Mouse (Mus musculus) kidney, embryonic 15.5 days (tissue): ENCODE measurements at regions not wholly inside any gene's neighbourhood (a gene's known extent, or its start where the extent isn't known, plus 50 kb on each side); places are given as distances from the start of the nearest gene placed in this dataset.

Experiments
- ATAC-seq: fragments of 200-750 bp; cut with Nextera tagmentation; replicated peaks from 2 replicates; pipeline ENCODE4 v1.8.0; 2017; ENCODE audit warnings: moderate TSS enrichment; ENCODE audit not compliant: low FRiP score
- H3K27ac ChIP-seq: fragments of 300-500 bp; sonication (generic); 2 replicates; pipeline ENCODE4 v1.5.1; 2015; ENCODE audit warnings: mild to moderate bottlenecking, inconsistent platforms
- H3K27me3 ChIP-seq: fragments of 300-500 bp; sonication (generic); 2 replicates; pipeline ENCODE4 v1.6.1; 2015; ENCODE audit warnings: inconsistent platforms
- H3K36me3 ChIP-seq: fragments of 300-500 bp; sonication (generic); 2 replicates; pipeline ENCODE4 v1.6.1; 2015; ENCODE audit warnings: inconsistent platforms
- H3K4me1 ChIP-seq: fragments of 300-500 bp; sonication (generic); 2 replicates; pipeline ENCODE4 v1.6.1; 2015; ENCODE audit warnings: inconsistent platforms
- H3K4me2 ChIP-seq: fragments of 300-500 bp; sonication (generic); 2 replicates; pipeline ENCODE4 v1.6.1; 2015; ENCODE audit warnings: moderate library complexity, mild to moderate bottlenecking, inconsistent platforms
- H3K4me3 ChIP-seq: fragments of 300-500 bp; sonication (generic); replicated peaks from 2 replicates; pipeline ENCODE4 v1.5.1; 2015; ENCODE audit warnings: mild to moderate bottlenecking, inconsistent platforms
- H3K9ac ChIP-seq: fragments of 300-500 bp; sonication (generic); 2 replicates; pipeline ENCODE4 v1.6.1; 2015; ENCODE audit warnings: mild to moderate bottlenecking, inconsistent platforms
- H3K9me3 ChIP-seq: fragments of 300-500 bp; sonication (generic); replicated peaks from 2 replicates; pipeline ENCODE4 v1.6.1; 2016; ENCODE audit warnings: inconsistent platforms
- WGBS: fragments of 180-500 bp; shearing (Covaris S2); methylation state at CpG from one replicate; pipeline ENCODE4 v1.1.7; 2015; ENCODE audit warnings: mixed read lengths; 5-methylcytosine and 5-hydroxymethylcytosine counted together

DNA sequence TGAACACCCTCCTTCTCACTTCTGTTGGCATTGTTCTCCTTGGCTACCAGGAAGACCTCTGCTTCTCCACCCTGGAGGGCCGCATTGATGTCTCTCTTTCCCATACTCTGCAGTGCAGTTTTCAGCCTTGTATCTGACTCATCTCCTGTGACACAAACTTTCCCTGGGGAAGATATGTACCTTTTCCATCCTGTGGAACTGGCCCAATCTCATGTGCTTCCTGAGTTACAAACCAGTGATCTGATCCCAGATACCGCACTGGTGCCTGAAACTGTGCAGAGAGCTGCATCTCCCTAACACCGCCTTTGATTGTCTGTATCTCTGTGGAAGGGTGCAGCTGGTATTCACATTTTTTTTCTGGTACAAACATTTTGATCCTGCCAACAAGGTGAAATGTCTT lies 195.3 kb upstream of the Tle3 start:
- Histone ChIP-seq H3K36me3 (no peaks in the 10 kb centered on the region), H3K4me2 (no peak overlapping the region), H3K4me1 (peaks cover 9% of the 10 kb centered on the region; the same call in 1 of the 2 replicates), H3K27ac (no peak overlapping the region), H3K9me3 (no peaks in the 10 kb centered on the region), H3K9ac (no peak overlapping the region), H3K4me3 (no peak overlapping the region), H3K27me3 (peaks cover 25% of the 10 kb centered on the region)
- ATAC-seq = no peak
- 86% methylated on average over 3 of the region's 3 CpGs for WGBS

DNA sequence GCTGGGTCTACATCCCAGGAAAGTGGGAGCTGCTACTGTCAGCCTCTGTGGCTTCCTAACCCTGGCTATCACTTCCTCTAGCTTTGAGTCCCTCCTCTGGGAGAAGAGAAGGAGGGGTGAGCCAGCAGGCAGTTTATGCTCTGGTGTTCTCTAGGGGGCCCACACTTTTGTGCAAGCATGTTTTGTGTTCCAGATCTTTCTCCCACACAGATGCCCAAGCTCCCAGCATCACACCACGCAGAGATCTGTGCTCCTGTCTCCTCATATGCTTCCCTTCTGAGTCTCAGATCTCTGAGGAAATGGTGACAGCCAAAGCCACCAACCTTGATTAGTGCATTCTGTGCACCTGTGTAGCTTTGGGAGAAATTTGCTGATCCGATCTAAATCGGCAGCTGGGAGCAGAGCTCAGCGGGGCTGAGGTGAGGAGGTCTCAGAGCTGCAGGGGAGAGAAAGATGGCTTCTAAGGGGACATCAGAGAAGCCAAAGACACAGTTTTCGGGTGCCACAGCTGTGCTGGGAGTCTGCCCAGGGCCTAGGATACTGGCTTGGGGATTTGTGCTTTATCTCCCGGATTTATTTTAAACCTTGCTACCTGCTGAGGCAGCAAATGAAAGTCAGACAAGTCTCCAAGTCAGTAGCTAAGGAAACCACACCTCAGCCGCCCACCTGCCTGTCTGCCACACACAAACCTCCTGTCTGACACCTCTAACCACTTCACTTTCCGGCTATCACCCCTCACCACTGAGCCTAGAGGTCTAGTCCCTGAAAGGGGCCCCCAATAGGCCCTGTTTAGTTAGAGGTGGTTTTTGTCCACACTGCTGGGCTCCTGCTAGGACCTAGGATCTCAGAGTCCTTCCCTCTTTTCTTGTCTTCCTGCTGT lies 185.4 kb upstream of the Tle3 start:
- no peak for ATAC-seq
- Histone ChIP-seq H3K4me1 (no peaks in the 10 kb centered on the region), H3K4me3 (no peak overlapping the region), H3K36me3 (no peaks in the 10 kb centered on the region), H3K9me3 (no peaks in the 10 kb centered on the region), H3K27ac (no peak overlapping the region), H3K4me2 (no peak overlapping the region), H3K9ac (no peak overlapping the region), H3K27me3 (0 out of 2 replicates have a peak, but pooled peaks cover 10% of the 10 kb centered on the region)
- WGBS = 77% methylated on average over 8 of the region's 8 CpGs

DNA sequence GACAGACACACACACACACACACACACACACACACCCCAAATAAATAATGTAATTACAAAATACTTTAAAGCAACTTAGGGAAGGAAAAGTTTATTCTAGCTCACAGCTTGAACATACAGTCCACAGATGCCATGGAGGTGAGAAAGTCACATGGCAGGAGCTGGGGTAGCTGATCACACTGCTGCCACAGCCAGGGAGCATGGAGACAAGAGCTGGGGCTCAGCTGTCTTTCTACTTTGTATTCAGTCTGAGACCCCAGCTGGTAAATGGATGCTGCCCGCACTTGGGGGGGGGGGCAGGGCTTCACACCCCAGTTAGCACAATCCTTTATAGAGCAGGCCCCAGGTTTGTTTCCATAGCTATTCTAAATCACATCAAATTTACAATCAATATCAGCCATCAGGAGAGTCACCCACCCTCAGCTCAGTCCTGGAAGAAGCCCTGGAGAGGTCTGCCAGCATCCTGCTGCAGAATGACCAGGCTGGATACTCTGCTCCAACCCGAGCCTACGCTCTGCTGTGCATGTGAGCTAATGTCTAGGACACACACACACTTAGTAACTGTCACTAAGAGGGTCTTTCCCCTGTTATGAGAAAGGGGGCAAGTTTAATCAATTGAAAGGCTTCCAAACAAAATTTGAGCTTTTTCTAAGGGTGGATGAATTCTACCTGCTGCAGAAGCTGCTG lies 184.3 kb upstream of the Tle3 start:
- no peak overlapping the region for H3K4me2 ChIP-seq
- H3K4me3 ChIP-seq = no peak overlapping the region
- 78% methylated on average over 3 of the region's 3 CpGs for WGBS
- 0 out of 2 replicates have a peak, but pooled peaks cover 7% of the 10 kb centered on the region for H3K27me3 ChIP-seq
- H3K9me3 ChIP-seq = no peaks in the 10 kb centered on the region
- no peak overlapping the region for H3K27ac ChIP-seq
- no peaks in the 10 kb centered on the region for H3K36me3 ChIP-seq
- ATAC-seq = no peak
- no peak overlapping the region for H3K9ac ChIP-seq
- H3K4me1 ChIP-seq = no peaks in the 10 kb centered on the region

DNA sequence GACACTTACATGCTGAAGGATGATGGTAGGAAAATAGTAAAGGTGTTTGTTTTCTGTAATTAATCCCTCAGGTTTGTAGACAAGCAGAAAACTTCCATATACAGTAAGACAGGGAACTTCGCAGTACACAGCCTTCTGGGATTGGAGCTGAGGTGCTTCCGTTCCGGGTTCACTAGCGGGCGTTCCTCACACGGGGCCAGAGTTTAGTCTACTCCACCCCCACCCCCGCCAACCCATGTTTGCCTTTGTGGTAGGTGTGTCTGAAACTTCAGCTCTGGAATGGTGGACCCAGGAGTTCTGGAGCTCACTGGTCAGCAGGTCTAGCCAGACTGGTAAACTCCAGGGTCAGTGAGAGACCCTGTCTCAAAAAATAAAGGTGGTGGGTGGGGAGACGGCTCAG lies 182.9 kb upstream of the Tle3 start:
- H3K27ac ChIP-seq = no peak overlapping the region
- WGBS = 92% methylated on average over 8 of the region's 8 CpGs
- H3K9ac ChIP-seq = no peak overlapping the region

DNA sequence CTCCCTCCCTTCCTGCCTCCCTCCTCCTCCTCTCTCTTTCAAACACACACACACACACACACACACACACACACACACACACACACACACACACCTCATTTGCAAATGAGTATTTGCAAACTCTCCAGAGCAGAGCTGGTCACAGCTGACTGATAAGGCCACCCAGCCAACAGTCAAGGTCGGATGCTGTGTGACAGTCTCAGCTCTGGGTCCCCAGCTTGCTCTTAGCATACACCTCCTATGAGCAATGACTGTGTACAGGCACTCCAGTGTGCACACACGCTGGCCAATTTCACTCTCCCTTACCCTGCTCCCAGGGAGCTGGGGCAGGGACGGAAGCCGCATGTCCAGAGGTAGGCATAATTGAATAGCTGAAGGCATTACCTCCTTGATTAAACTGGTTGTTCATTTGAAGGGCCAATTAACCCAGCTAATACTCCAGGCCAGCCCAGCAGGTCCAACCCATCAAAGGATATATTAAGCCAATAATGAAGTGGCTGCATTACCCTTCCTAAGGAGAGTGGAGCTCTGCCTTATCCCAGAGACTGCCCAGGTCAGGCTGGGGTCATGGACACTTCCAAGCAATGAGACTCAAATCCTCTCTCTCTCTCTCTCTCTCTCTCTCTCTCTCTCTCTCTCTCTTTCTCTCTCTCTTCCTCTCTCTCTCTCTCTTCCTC lies 173.0 kb upstream of the Tle3 start:
- 51% methylated on average over 4 of the region's 4 CpGs for WGBS
- peaks cover 23% of the 10 kb centered on the region for H3K4me1 ChIP-seq
- no peaks in the 10 kb centered on the region for H3K36me3 ChIP-seq
- ATAC-seq = 0 out of 2 replicates have a peak, but pooled peaks have one; percentile 49
- peak overlapping the region; percentile 79 for H3K27ac ChIP-seq
- H3K27me3 ChIP-seq = peaks cover 27% of the 10 kb centered on the region; the same call in 1 of the 2 replicates
- H3K4me3 ChIP-seq = no peak overlapping the region
- no peaks in the 10 kb centered on the region for H3K9me3 ChIP-seq
- no peak overlapping the region for H3K9ac ChIP-seq
- no peak overlapping the region for H3K4me2 ChIP-seq

More for the DNA sequence above, 182.9 kb upstream of the Tle3 start:
- Histone ChIP-seq H3K36me3 (no peaks in the 10 kb centered on the region), H3K9me3 (no peaks in the 10 kb centered on the region), H3K4me3 (no peak overlapping the region), H3K4me1 (no peaks in the 10 kb centered on the region), H3K4me2 (no peak overlapping the region), H3K27me3 (0 out of 2 replicates have a peak, but pooled peaks cover 5% of the 10 kb centered on the region)
- ATAC-seq = no peak

DNA sequence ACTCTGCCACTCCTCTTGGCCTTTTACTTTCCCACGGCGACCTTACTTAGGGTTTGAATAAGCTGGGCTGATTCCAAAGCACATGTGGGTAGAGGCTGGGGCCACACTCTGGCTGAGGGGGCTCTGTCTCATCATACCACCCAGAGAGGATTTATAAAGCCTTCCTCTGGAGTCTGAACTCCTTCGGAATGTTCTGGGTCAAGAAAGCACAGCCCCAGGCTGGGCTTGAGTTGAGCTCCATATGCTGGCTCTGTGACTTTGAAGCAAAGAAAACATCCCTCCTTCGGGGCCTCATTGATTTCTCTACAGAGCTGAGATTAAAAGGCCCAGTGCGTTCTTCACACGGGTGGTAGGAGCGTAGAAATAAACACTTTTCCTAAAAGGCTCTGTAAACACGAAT lies 172.3 kb upstream of the Tle3 start:
- H3K4me2 ChIP-seq = no peak overlapping the region
- no peak overlapping the region for H3K4me3 ChIP-seq
- H3K27ac ChIP-seq = peak overlapping the region; percentile 79
- H3K9ac ChIP-seq = no peak overlapping the region
- H3K9me3 ChIP-seq = no peaks in the 10 kb centered on the region
- H3K36me3 ChIP-seq = no peaks in the 10 kb centered on the region
- peaks cover 23% of the 10 kb centered on the region for H3K4me1 ChIP-seq
- H3K27me3 ChIP-seq = peaks cover 30% of the 10 kb centered on the region; the same call in 1 of the 2 replicates
- WGBS = 25% methylated on average over 8 of the region's 8 CpGs
- ATAC-seq = peak; percentile 58; the same call in 1 of the 2 replicates

DNA sequence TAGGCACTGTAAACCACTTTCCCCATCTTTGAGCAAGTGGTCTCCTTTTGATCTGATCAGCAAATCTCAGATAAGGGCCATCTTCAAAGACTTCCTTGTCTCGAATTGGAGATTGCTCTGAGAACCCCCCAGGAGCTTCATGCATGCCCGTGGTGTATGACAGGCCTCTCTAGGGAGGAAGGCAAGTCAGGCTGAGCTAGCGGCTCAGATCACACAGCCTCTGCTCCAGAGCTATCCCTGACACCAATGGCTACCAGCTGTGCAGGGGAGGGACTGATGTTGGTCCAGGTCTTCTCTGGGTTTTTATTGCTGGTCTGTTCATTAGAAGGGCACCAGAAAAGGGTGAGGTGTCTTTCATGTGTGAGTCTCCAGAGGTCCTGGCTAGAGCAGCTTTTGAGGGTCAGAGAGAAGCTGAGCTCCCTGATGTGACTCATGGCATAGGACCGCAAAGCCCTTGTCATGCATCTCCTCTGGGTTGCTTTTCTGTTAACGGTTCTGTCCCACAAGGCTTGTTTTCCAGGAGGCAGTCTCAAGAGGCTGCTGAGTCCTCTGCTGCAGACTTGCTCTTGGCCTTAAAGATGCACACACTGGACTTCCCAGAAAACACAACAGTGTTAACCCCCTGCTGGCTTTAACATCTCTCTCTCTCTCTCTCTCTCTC lies 171.7 kb upstream of the Tle3 start:
- Histone ChIP-seq H3K9me3 (no peaks in the 10 kb centered on the region), H3K4me2 (no peak overlapping the region), H3K27me3 (peaks cover 33% of the 10 kb centered on the region), H3K27ac (peak overlapping the region; percentile 79), H3K9ac (no peak overlapping the region), H3K36me3 (no peaks in the 10 kb centered on the region), H3K4me1 (peaks cover 23% of the 10 kb centered on the region), H3K4me3 (no peak overlapping the region)
- ATAC-seq = no peak
- 20% methylated on average over 5 of the region's 5 CpGs for WGBS

DNA sequence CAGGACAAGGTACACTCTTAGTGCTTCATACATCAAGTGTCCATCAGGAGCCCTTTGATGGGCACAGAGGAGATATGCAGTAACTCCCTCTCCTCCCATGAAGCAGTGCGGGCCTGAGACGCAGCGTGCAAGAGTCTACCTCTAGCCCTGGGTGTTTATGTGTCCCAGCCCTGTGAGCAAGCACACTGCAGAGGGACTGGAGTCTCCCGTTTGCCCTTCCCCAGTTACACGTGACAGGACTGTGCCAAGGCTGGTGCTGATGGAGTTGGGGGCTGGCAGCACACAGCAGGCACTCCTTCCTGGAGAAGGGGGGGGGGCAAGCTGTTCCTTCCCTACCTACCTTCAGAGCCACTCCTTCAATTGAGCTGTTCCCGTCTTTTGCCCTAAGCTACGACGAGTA lies 167.1 kb upstream of the Tle3 start:
- Histone ChIP-seq H3K4me1 (peaks cover 13% of the 10 kb centered on the region), H3K4me3 (no peak overlapping the region), H3K27me3 (peaks cover 48% of the 10 kb centered on the region), H3K27ac (no peak overlapping the region), H3K4me2 (no peak overlapping the region), H3K9ac (no peak overlapping the region), H3K9me3 (no peaks in the 10 kb centered on the region), H3K36me3 (no peaks in the 10 kb centered on the region)
- WGBS = 82% methylated on average over 8 of the region's 8 CpGs
- ATAC-seq = no peak

DNA sequence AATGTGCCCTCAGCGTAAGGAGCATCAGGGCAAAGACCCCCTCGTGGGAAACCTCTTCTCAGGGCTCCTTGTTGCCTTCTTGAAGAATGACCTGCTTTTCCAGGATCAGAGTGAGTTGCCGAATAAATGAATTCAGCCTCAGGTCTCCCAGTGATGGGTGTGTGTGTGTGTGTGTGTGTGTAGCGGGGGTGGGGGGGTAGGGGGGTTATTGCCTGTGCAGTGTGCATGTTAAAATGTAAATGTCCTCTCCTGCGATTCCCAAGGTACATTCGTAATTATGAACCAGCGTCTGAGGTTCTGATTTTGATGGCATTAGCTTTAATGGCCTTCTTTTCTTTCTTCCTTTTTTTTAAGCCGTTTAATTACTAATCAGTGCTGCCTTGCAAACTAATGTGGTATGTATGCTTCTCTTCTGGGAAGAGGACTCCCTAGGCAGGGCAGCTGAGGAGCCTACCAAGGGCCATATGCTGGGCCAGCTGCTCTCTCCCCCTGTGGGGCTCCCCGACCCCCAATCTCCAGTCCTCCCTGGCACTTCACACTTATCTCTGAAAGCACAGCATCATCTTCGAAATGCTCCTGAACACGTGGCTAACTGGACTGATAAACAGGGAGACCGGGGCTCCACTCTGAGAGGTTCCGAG lies 165.3 kb upstream of the Tle3 start:
- Histone ChIP-seq H3K9me3 (no peaks in the 10 kb centered on the region), H3K27ac (no peak overlapping the region), H3K36me3 (no peaks in the 10 kb centered on the region), H3K27me3 (peaks cover 55% of the 10 kb centered on the region), H3K4me2 (no peak overlapping the region), H3K9ac (no peak overlapping the region), H3K4me3 (no peak overlapping the region), H3K4me1 (peaks cover 6% of the 10 kb centered on the region; the same call in 1 of the 2 replicates)
- no peak for ATAC-seq
- WGBS = 78% methylated on average over 13 of the region's 13 CpGs

DNA sequence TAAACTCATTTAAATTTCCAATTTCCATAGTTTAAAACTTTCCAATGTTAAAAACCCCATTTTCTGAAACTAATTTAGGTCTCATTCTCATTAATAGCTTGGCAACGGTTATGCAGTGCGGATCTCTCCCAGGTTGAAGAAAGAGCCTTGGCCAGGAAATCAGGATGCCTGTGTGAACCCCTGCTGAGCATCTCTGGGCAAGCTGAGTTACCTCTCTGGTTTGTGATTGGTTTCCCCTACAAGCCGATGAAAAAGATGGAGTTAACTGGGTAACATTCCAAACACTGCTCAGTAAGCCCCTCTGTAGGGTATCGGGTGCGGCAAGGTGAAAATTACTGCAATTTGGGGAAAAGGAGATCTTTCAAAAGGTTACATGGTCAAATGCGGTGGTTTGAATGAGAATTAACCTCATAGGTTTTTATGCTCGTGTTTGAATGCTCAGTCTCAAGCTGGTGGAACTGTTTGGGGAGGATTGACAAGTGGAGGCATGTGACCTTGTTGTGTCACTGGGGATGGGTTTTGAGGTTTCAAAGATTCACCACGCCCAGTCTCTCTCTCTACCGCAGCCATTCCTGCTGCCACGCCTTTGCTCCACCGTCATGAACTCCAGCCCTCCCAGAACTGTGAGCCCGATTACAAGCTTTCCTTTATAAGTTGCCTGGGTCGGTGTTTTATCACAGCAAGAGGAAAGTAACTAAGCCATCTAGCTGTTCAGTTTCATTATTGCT lies 164.6 kb upstream of the Tle3 start:
- H3K27ac ChIP-seq = no peak overlapping the region
- ATAC-seq = no peak
- no peaks in the 10 kb centered on the region for H3K9me3 ChIP-seq
- H3K36me3 ChIP-seq = no peaks in the 10 kb centered on the region
- H3K4me3 ChIP-seq = no peak overlapping the region
- WGBS = 92% methylated on average over 13 of the region's 13 CpGs
- no peak overlapping the region for H3K9ac ChIP-seq
- H3K4me1 ChIP-seq = peaks cover under 1% of the 10 kb centered on the region; the same call in 1 of the 2 replicates
- no peak overlapping the region for H3K4me2 ChIP-seq
- H3K27me3 ChIP-seq = peaks cover 62% of the 10 kb centered on the region

DNA sequence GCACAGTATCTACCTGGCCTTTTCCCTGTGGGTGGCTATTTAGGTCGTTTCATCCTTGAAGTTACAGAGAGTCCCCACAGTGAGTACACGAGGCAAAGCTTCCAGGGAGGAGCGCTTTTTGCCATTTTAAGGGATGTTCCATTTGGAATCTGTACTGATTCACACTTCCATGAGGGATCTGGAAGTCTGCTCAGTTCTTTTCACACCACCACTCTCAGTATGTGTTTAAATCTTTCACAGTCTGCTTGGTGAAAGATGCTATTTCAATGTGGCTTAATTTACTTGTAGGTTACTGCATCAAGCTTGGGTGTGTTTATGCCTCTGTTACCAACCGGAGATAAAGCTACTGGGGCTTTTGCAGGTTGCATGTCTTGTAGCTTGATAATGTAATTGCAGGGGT lies 160.5 kb upstream of the Tle3 start:
- WGBS = 55% methylated on average over 4 of the region's 4 CpGs

More for the DNA sequence above, 160.5 kb upstream of the Tle3 start:
- no peak for ATAC-seq
- Histone ChIP-seq H3K9me3 (no peaks in the 10 kb centered on the region), H3K9ac (no peak overlapping the region), H3K4me2 (no peak overlapping the region), H3K27me3 (peaks cover 67% of the 10 kb centered on the region), H3K4me1 (peaks cover 16% of the 10 kb centered on the region), H3K27ac (no peak overlapping the region), H3K4me3 (no peak overlapping the region), H3K36me3 (no peaks in the 10 kb centered on the region)
